Mouse (Mus musculus) embryonic facial prominence, embryonic 13.5 days (tissue): ENCODE measurements around the gene 1700069L16Rik. TPM values are rescaled to one million over a fixed set of nuclear protein-coding genes. Genes with fewer than 3 reads are reported as not detected.

Source experiments
- ATAC-seq: fragments of 200-750 bp; cut with Nextera tagmentation; 2 replicates; pipeline ENCODE4 v1.8.0; 2017; ENCODE audit warnings: low read depth; ENCODE audit not compliant: insufficient number of reproducible peaks, insufficient read depth, low FRiP score, low TSS enrichment
- H3K27ac ChIP-seq: fragments of 300-500 bp; sonication (generic); 2 replicates; pipeline ENCODE4 v1.5.1; 2015; ENCODE audit warnings: moderate library complexity, mild to moderate bottlenecking, inconsistent platforms
- H3K27me3 ChIP-seq: fragments of 300-500 bp; sonication (generic); 2 replicates; pipeline ENCODE4 v1.6.1; 2015; ENCODE audit warnings: mild to moderate bottlenecking, inconsistent platforms
- H3K36me3 ChIP-seq: fragments of 300-500 bp; sonication (generic); 2 replicates; pipeline ENCODE4 v1.6.1; 2015; ENCODE audit warnings: mild to moderate bottlenecking, inconsistent platforms
- H3K4me1 ChIP-seq: fragments of 300-500 bp; sonication (generic); 2 replicates; pipeline ENCODE4 v1.6.1; 2015; ENCODE audit warnings: inconsistent platforms
- H3K4me2 ChIP-seq: fragments of 300-500 bp; sonication (generic); 2 replicates; pipeline ENCODE4 v1.6.1; 2015; ENCODE audit warnings: moderate library complexity, mild to moderate bottlenecking, inconsistent platforms
- H3K4me3 ChIP-seq: fragments of 300-500 bp; sonication (generic); 2 replicates; pipeline ENCODE4 v1.5.1; 2015; ENCODE audit warnings: mild to moderate bottlenecking, inconsistent platforms
- H3K9ac ChIP-seq: fragments of 300-500 bp; sonication (generic); 2 replicates; pipeline ENCODE4 v1.6.1; 2015; ENCODE audit warnings: mild to moderate bottlenecking, inconsistent platforms
- H3K9me3 ChIP-seq: fragments of 300-500 bp; sonication (generic); 2 replicates; pipeline ENCODE4 v1.6.1; 2016; ENCODE audit warnings: inconsistent platforms
- WGBS: fragments of 180-500 bp; shearing (Covaris S2); methylation state at CpG from one replicate; pipeline ENCODE4 v1.1.7; 2015; ENCODE audit warnings: mixed read lengths; 5-methylcytosine and 5-hydroxymethylcytosine counted together
- polyA plus RNA-seq: library from polyadenylated mRNA; unstranded; fragments of >200 nt; fragmentation: Nextera tagmentation; extraction: Ambion mirVana; gene quantifications from 2 replicates; pipeline ENCODE4 v1.2.1, GENCODE M21; 2015

Gene 1700069L16Rik
- polyA plus RNA-seq, 1 experiment from 2014 or later, result not detected

DNA sequence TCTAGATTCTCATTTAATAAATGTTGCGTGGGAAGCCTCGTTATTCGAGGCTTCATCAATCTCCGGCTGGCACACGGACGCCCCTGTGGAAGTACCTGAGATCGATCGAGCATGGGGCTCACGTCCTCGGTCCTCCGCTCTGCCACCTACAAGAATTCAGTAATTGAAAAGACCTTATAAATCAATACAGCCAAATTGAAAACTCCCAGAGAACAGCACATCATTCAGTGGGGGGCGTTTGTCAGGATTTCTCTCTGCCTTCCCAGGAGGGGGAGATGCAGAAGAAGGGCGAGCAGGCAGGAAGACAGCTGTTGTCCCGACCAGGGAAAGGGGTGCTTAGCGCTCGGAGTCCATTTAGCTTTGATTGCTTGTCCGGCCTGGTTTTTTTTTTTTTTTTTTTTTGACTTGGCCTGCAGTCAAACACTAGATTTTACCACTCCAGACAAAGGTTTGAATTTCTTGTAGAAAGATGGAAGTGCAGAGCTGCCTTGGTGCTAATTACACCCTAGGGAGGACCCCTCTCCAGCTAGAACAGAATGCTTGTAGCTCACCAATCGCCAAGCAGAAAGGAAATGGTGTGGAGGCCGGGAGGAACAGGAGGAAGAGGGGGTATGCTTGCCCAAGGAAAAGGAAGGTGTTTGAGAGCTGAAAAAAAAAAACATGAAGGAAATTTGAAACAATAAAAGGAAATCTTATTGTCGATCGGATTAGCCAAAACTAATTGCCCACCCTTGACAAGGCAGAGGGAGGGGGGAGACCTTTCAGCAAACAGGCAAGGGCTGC, 20.6 kb downstream of the 1700069L16Rik start:
- Histone ChIP-seq H3K36me3 (no peaks in the 10 kb centered on the region), H3K27ac (no peak overlapping the region), H3K9ac (no peak overlapping the region), H3K4me1 (no peaks in the 10 kb centered on the region), H3K9me3 (no peaks in the 10 kb centered on the region), H3K4me3 (no peak overlapping the region), H3K4me2 (no peak overlapping the region), H3K27me3 (no peaks in the 10 kb centered on the region; the same call in 1 of the 2 replicates)
- 65% methylated on average over 21 of the region's 21 CpGs for WGBS
- ATAC-seq, result no peak

- Histone ChIP-seq H3K27ac (no peak overlapping the region), H3K36me3 (no peaks in the 10 kb centered on the region), H3K4me1 (no peaks in the 10 kb centered on the region), H3K4me3 (no peak overlapping the region), H3K9me3 (no peaks in the 10 kb centered on the region), H3K4me2 (no peak overlapping the region), H3K27me3 (no peaks in the 10 kb centered on the region; the same call in 1 of the 2 replicates), H3K9ac (no peak overlapping the region)
- WGBS, result 75% methylated on average over 19 of the region's 19 CpGs
- ATAC-seq, result no peak
These were observed 24.1 kb downstream of the 1700069L16Rik start for GRCm38 (mm10) chr5:113700388-113701023.

DNA sequence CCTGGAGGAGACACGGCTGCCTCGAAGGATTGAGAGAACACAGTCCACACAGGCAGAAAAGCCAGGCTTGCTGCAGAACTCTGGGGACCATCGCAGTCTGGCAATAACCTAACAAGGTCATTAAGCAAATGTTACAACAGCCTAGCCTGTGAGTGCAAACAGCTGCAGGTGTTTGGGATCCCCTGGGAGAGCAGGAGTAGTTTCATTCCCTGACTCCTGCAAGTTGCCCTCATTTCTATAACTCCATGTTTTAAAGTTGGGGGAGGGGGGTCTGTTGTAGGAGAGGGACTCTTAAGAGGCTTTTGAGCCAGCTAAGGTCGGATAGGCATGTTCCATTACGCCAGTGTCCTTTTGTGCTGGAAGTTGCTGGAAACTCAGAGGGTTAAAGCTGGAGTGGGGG, 30.2 kb downstream of the 1700069L16Rik start:
- no peak overlapping the region for H3K4me2 ChIP-seq
- no peaks in the 10 kb centered on the region for H3K36me3 ChIP-seq
- no peak overlapping the region for H3K4me3 ChIP-seq
- no peaks in the 10 kb centered on the region for H3K27me3 ChIP-seq
- 41% methylated on average over 5 of the region's 5 CpGs for WGBS
- H3K27ac ChIP-seq, result peak overlapping the region; percentile 34
- ATAC-seq, result no peak
- peaks cover 16% of the 10 kb centered on the region for H3K4me1 ChIP-seq
- no peak overlapping the region for H3K9ac ChIP-seq
- no peaks in the 10 kb centered on the region for H3K9me3 ChIP-seq

- Histone ChIP-seq H3K4me2 (no peak overlapping the region), H3K27ac (0 out of 2 replicates have a peak overlapping the region, but pooled peaks have one; percentile 34), H3K27me3 (no peaks in the 10 kb centered on the region), H3K4me1 (peaks cover 16% of the 10 kb centered on the region), H3K36me3 (no peaks in the 10 kb centered on the region), H3K9me3 (no peaks in the 10 kb centered on the region), H3K9ac (no peak overlapping the region), H3K4me3 (no peak overlapping the region)
- no peak for ATAC-seq
- 54% methylated on average over 4 of the region's 4 CpGs for WGBS
These were observed 30.6 kb downstream of the 1700069L16Rik start for GRCm38 (mm10) chr5:113694000-113694399.

DNA sequence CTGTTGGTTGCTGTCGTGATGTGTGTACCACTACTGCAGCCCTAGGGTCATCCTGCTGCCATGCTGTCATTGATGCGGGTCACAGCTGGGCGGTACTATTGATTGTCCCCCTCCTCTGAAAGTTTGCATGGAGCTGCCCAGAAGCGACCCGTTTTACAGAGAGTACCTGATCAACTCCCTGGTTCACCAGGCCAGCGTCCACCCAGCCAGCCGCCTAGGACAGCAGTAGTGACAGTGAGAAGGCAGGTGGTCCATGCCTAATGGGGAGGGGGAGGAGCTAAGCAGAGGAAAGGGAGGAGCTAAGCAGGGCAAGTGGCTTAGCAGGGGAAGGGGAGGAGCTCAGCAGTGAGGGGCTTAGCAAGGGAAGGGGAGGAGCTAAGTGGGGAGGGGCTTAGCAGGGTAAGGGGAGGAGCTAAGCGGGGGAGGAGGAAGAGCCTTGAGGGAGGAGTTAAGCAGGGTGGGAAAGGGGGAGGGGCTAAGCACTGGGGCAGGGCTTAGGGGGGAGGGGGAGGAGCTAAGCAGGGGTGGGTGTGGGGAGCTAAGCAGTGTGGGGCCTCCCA, 31.3 kb downstream of the 1700069L16Rik start:
- Histone ChIP-seq H3K4me3 (no peak overlapping the region), H3K9ac (no peak overlapping the region), H3K36me3 (no peaks in the 10 kb centered on the region), H3K27me3 (no peaks in the 10 kb centered on the region), H3K27ac (no peak overlapping the region), H3K4me2 (no peak overlapping the region), H3K4me1 (peaks cover 21% of the 10 kb centered on the region), H3K9me3 (no peaks in the 10 kb centered on the region)
- ATAC-seq, result no peak
- 88% methylated on average over 8 of the region's 8 CpGs for WGBS

DNA sequence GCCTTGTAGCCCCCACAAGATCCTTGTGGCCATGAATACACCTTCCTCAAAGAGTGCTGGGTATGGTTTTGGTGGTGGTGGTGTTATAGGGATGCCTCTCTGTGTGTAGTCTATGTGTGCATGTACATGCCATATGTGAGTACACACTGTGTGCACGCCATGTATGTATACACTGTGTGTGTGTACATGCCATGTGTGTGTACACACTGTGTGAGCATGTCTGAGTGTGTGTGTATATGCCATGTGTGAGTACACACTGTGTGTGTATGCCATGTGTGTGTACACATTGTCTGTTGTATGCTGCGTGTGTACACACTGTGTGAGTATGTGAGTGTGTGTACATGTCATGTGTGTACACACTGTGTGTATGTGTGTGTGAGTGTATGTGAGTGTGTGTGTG, 33.7 kb downstream of the 1700069L16Rik start:
- H3K36me3 ChIP-seq, result no peaks in the 10 kb centered on the region
- ATAC-seq, result no peak
- H3K27ac ChIP-seq, result no peak overlapping the region
- no peaks in the 10 kb centered on the region for H3K27me3 ChIP-seq
- H3K4me2 ChIP-seq, result no peak overlapping the region
- 93% methylated on average over 2 of the region's 2 CpGs for WGBS
- H3K9me3 ChIP-seq, result no peaks in the 10 kb centered on the region
- H3K4me1 ChIP-seq, result peaks cover 24% of the 10 kb centered on the region
- H3K4me3 ChIP-seq, result no peak overlapping the region
- no peak overlapping the region for H3K9ac ChIP-seq

- peaks cover 27% of the 10 kb centered on the region for H3K4me1 ChIP-seq
- no peak overlapping the region for H3K4me2 ChIP-seq
- no peak overlapping the region for H3K4me3 ChIP-seq
- H3K27me3 ChIP-seq, result no peaks in the 10 kb centered on the region
- H3K9me3 ChIP-seq, result no peaks in the 10 kb centered on the region
- WGBS, result 81% methylated on average over 15 of the region's 15 CpGs
- no peak overlapping the region for H3K9ac ChIP-seq
- no peak overlapping the region for H3K27ac ChIP-seq
- H3K36me3 ChIP-seq, result no peaks in the 10 kb centered on the region
- no peak for ATAC-seq
These were observed 34.5 kb downstream of the 1700069L16Rik start for GRCm38 (mm10) chr5:113690069-113690548.

- no peak overlapping the region for H3K4me3 ChIP-seq
- no peak for ATAC-seq
- peaks cover 13% of the 10 kb centered on the region; the same call in 1 of the 2 replicates for H3K4me1 ChIP-seq
- no peak overlapping the region for H3K9ac ChIP-seq
- no peaks in the 10 kb centered on the region for H3K9me3 ChIP-seq
- WGBS, result 85% methylated on average over 5 of the region's 5 CpGs
- H3K27ac ChIP-seq, result no peak overlapping the region
- no peaks in the 10 kb centered on the region for H3K27me3 ChIP-seq
- H3K36me3 ChIP-seq, result no peaks in the 10 kb centered on the region
- H3K4me2 ChIP-seq, result no peak overlapping the region
These were observed 37.1 kb downstream of the 1700069L16Rik start for GRCm38 (mm10) chr5:113687514-113687913.

GRCm38 (mm10) chr5:113685471-113685870, 39.1 kb downstream of the 1700069L16Rik start:
- 44% methylated on average over 5 of the region's 5 CpGs for WGBS
- ATAC-seq, result no peak
- H3K4me1 ChIP-seq, result peaks cover 13% of the 10 kb centered on the region; the same call in 1 of the 2 replicates

GRCm38 (mm10) chr5:113683246-113683645, 41.3 kb downstream of the 1700069L16Rik start:
- Histone ChIP-seq H3K4me3 (no peak overlapping the region), H3K27me3 (no peaks in the 10 kb centered on the region), H3K4me1 (peaks cover 7% of the 10 kb centered on the region; the same call in 1 of the 2 replicates), H3K36me3 (no peaks in the 10 kb centered on the region), H3K4me2 (no peak overlapping the region), H3K27ac (no peak overlapping the region), H3K9ac (no peak overlapping the region), H3K9me3 (no peaks in the 10 kb centered on the region)
- 68% methylated on average over 5 of the region's 5 CpGs for WGBS
- no peak for ATAC-seq

More at GRCm38 (mm10) chr5:113685471-113685870, 39.1 kb downstream of the 1700069L16Rik start:
- Histone ChIP-seq H3K4me2 (no peak overlapping the region), H3K4me3 (no peak overlapping the region), H3K27ac (no peak overlapping the region), H3K36me3 (no peaks in the 10 kb centered on the region), H3K9me3 (no peaks in the 10 kb centered on the region), H3K9ac (no peak overlapping the region), H3K27me3 (no peaks in the 10 kb centered on the region)

DNA sequence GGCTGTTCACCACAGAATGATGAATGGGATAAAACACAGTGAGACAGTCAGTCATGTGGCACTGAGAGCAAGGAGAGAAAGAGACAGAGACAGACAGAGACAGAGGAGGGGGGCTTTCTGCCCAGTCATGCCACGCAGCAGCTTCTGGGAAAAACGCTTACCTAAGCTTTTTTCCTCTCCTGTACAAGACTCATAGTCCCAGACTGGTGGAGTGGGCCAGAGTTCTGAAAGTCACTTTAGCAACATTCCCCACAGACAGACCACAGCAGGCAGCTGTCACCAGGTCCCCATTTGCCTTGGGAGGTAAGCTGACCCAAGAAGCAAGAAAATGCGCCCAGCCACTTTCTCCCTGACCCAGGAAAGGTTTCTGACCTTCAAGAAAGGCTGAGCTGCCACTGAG, 42.1 kb downstream of the 1700069L16Rik start:
- Histone ChIP-seq H3K4me2 (no peak overlapping the region), H3K4me1 (peaks cover 5% of the 10 kb centered on the region; the same call in 1 of the 2 replicates), H3K36me3 (no peaks in the 10 kb centered on the region), H3K27ac (no peak overlapping the region), H3K9me3 (no peaks in the 10 kb centered on the region), H3K4me3 (no peak overlapping the region), H3K9ac (no peak overlapping the region), H3K27me3 (no peaks in the 10 kb centered on the region)
- WGBS, result 82% methylated on average over 3 of the region's 3 CpGs
- no peak for ATAC-seq
